Mouse (Mus musculus) neural tube, embryonic 11.5 days (tissue): ENCODE measurements around the gene Mfn2. TPM values are rescaled to one million over a fixed set of nuclear protein-coding genes. Genes with fewer than 3 reads are reported as not detected.

ENCODE experiments used
- ATAC-seq: fragments of 200-750 bp; cut with Nextera tagmentation; 2 replicates; pipeline ENCODE4 v1.8.0; 2017; ENCODE audit warnings: moderate number of reproducible peaks, mild to moderate bottlenecking, moderate TSS enrichment, moderate library complexity; ENCODE audit not compliant: insufficient read depth, low FRiP score, low TSS enrichment
- DNase-seq: peaks from one replicate; pipeline ENCODE4 v3.0.0-alpha.2; 2015; ENCODE audit warnings: low spot score
- H3K27ac ChIP-seq: fragments of 300-500 bp; sonication (generic); 2 replicates; pipeline ENCODE4 v1.5.1; 2014; ENCODE audit warnings: low read depth, mild to moderate bottlenecking, low read length
- H3K27me3 ChIP-seq: fragments of 300-500 bp; sonication (generic); 2 replicates; pipeline ENCODE4 v1.6.1; 2014; ENCODE audit warnings: mild to moderate bottlenecking, low read length, mixed read lengths; ENCODE audit not compliant: control insufficient read depth, insufficient read depth
- H3K36me3 ChIP-seq: fragments of 300-500 bp; sonication (generic); 2 replicates; pipeline ENCODE4 v1.6.1; 2014; ENCODE audit warnings: mild to moderate bottlenecking, low read length, moderate library complexity, mixed read lengths; ENCODE audit not compliant: control insufficient read depth, insufficient read depth
- H3K4me1 ChIP-seq: fragments of 300-500 bp; sonication (generic); 2 replicates; pipeline ENCODE4 v1.6.1; 2014; ENCODE audit warnings: low read length, mixed read lengths; ENCODE audit not compliant: control insufficient read depth, insufficient read depth
- H3K4me2 ChIP-seq: fragments of 300-500 bp; sonication (generic); 2 replicates; pipeline ENCODE4 v1.6.1; 2014; ENCODE audit warnings: low read depth, mild to moderate bottlenecking, moderate library complexity
- H3K4me3 ChIP-seq: fragments of 300-500 bp; sonication (generic); 2 replicates; pipeline ENCODE4 v1.5.1; 2014; ENCODE audit warnings: low read depth, low read length
- H3K9ac ChIP-seq: fragments of 300-500 bp; sonication (generic); 2 replicates; pipeline ENCODE4 v1.6.1; 2014; ENCODE audit warnings: mild to moderate bottlenecking, low read length
- H3K9me3 ChIP-seq: fragments of 300-500 bp; sonication (generic); 2 replicates; pipeline ENCODE4 v1.6.1; 2016; ENCODE audit warnings: low read length; ENCODE audit not compliant: control insufficient read depth
- WGBS: fragments of 180-500 bp; shearing (Covaris S2); extraction: QIAGEN DNeasy Blood & Tissue Kit; methylation state at CpG from one replicate; pipeline ENCODE4 v1.1.7; 2014; 5-methylcytosine and 5-hydroxymethylcytosine counted together
- polyA plus RNA-seq: library from polyadenylated mRNA; unstranded; fragments of >200 nt; fragmentation: Nextera tagmentation; extraction: Ambion mirVana; gene quantifications from 2 replicates; pipeline ENCODE4 v1.2.1, GENCODE M21; 2014

The Mfn2 gene
- polyA plus RNA-seq, 1 experiment from 2014 or later: 50.0 TPM

- DNase-seq (no peak), ATAC-seq (no peak)
- Histone ChIP-seq H3K9ac (no peak overlapping the region), H3K27me3 (no peaks in the 10 kb centered on the region), H3K4me2 (no peak overlapping the region), H3K27ac (no peak overlapping the region), H3K4me3 (no peak overlapping the region), H3K9me3 (no peaks in the 10 kb centered on the region), H3K36me3 (no peaks in the 10 kb centered on the region), H3K4me1 (no peaks in the 10 kb centered on the region)
- 74% methylated on average over 7 of the region's 7 CpGs for WGBS
These were observed 24.0 kb upstream of the Mfn2 start for GRCm38 (mm10) chr4:147928540-147928939.

GRCm38 (mm10) chr4:147928136-147928535 lies 23.6 kb upstream of the Mfn2 start:
- no peak overlapping the region for H3K4me3 ChIP-seq
- H3K9ac ChIP-seq: no peak overlapping the region
- DNase-seq: no peak
- WGBS: 18% methylated on average over 9 of the region's 9 CpGs
- no peak overlapping the region for H3K4me2 ChIP-seq
- no peaks in the 10 kb centered on the region for H3K4me1 ChIP-seq
- no peaks in the 10 kb centered on the region for H3K36me3 ChIP-seq
- no peaks in the 10 kb centered on the region for H3K27me3 ChIP-seq
- no peak overlapping the region for H3K27ac ChIP-seq
- no peak for ATAC-seq
- H3K9me3 ChIP-seq: no peaks in the 10 kb centered on the region

GRCm38 (mm10) chr4:147927705-147928104 lies 23.2 kb upstream of the Mfn2 start:
- ATAC-seq: no peak
- no peaks in the 10 kb centered on the region for H3K27me3 ChIP-seq
- WGBS: 40% methylated on average over 8 of the region's 8 CpGs
- no peak overlapping the region for H3K4me3 ChIP-seq
- H3K36me3 ChIP-seq: no peaks in the 10 kb centered on the region
- H3K27ac ChIP-seq: no peak overlapping the region
- H3K9ac ChIP-seq: no peak overlapping the region
- H3K4me2 ChIP-seq: no peak overlapping the region
- no peak for DNase-seq
- H3K9me3 ChIP-seq: no peaks in the 10 kb centered on the region
- no peaks in the 10 kb centered on the region for H3K4me1 ChIP-seq

GRCm38 (mm10) chr4:147922341-147922740 lies 17.8 kb upstream of the Mfn2 start:
- no peak overlapping the region for H3K27ac ChIP-seq
- no peak for ATAC-seq
- WGBS: 84% methylated on average over 11 of the region's 11 CpGs

GRCm38 (mm10) chr4:147920973-147921372 lies 16.5 kb upstream of the Mfn2 start:
- H3K4me1 ChIP-seq: no peaks in the 10 kb centered on the region
- WGBS: 28% methylated on average over 10 of the region's 10 CpGs
- H3K36me3 ChIP-seq: no peaks in the 10 kb centered on the region
- H3K9ac ChIP-seq: no peak overlapping the region
- no peaks in the 10 kb centered on the region for H3K27me3 ChIP-seq
- DNase-seq (no peak), ATAC-seq (no peak)
- no peak overlapping the region for H3K27ac ChIP-seq
- H3K9me3 ChIP-seq: no peaks in the 10 kb centered on the region
- H3K4me2 ChIP-seq: no peak overlapping the region
- H3K4me3 ChIP-seq: no peak overlapping the region

More at GRCm38 (mm10) chr4:147922341-147922740, 17.8 kb upstream of the Mfn2 start:
- Histone ChIP-seq H3K9me3 (no peaks in the 10 kb centered on the region), H3K4me3 (no peak overlapping the region), H3K4me1 (no peaks in the 10 kb centered on the region), H3K4me2 (no peak overlapping the region), H3K27me3 (no peaks in the 10 kb centered on the region), H3K36me3 (no peaks in the 10 kb centered on the region), H3K9ac (no peak overlapping the region)
- DNase-seq: no peak

GRCm38 (mm10) chr4:147918459-147919121 lies 14.1 kb upstream of the Mfn2 start:
- no peak overlapping the region for H3K4me3 ChIP-seq
- H3K4me2 ChIP-seq: no peak overlapping the region
- H3K36me3 ChIP-seq: no peaks in the 10 kb centered on the region; the same call in 1 of the 2 replicates
- H3K9me3 ChIP-seq: no peaks in the 10 kb centered on the region
- WGBS: 62% methylated on average over 7 of the region's 7 CpGs
- no peaks in the 10 kb centered on the region for H3K4me1 ChIP-seq
- H3K27me3 ChIP-seq: no peaks in the 10 kb centered on the region
- H3K27ac ChIP-seq: no peak overlapping the region
- DNase-seq: peak; percentile 32
- no peak overlapping the region for H3K9ac ChIP-seq
- no peak for ATAC-seq

GRCm38 (mm10) chr4:147909486-147909885 lies 5.0 kb upstream of the Mfn2 start:
- Histone ChIP-seq H3K27ac (no peak overlapping the region), H3K9me3 (no peaks in the 10 kb centered on the region), H3K36me3 (no peaks in the 10 kb centered on the region; the same call in 1 of the 2 replicates), H3K27me3 (no peaks in the 10 kb centered on the region), H3K9ac (no peak overlapping the region), H3K4me1 (0 out of 2 replicates have a peak, but pooled peaks cover 2% of the 10 kb centered on the region), H3K4me2 (no peak overlapping the region), H3K4me3 (no peak overlapping the region)
- ATAC-seq: no peak
- no peak for DNase-seq
- 92% methylated on average over 5 of the region's 5 CpGs for WGBS

- 87% methylated on average over 5 of the region's 5 CpGs for WGBS
- H3K9me3 ChIP-seq: no peaks in the 10 kb centered on the region
These were observed 1.7 kb upstream of the Mfn2 start for GRCm38 (mm10) chr4:147906230-147906629.

GRCm38 (mm10) chr4:147905090-147905659 lies 671 bp upstream of the Mfn2 start:
- H3K9ac ChIP-seq: peak overlapping the region; percentile 72; the same call in 1 of the 2 replicates
- no peak overlapping the region for H3K27ac ChIP-seq
- peaks cover 6% of the 10 kb centered on the region for H3K4me1 ChIP-seq
- H3K4me3 ChIP-seq: peak overlapping the region; percentile 69
- H3K4me2 ChIP-seq: peak overlapping the region; percentile 52
- ATAC-seq (peak; percentile 23; the same call in 1 of the 2 replicates), DNase-seq (no peak)
- peaks cover under 1% of the 10 kb centered on the region; the same call in 1 of the 2 replicates for H3K36me3 ChIP-seq
- no peaks in the 10 kb centered on the region for H3K27me3 ChIP-seq
- WGBS: 7% methylated on average over 8 of the region's 8 CpGs
- H3K9me3 ChIP-seq: no peaks in the 10 kb centered on the region

More at GRCm38 (mm10) chr4:147906230-147906629, 1.7 kb upstream of the Mfn2 start:
- DNase-seq (no peak), ATAC-seq (no peak)
- H3K4me2 ChIP-seq: no peak overlapping the region
- peaks cover 6% of the 10 kb centered on the region for H3K4me1 ChIP-seq
- no peaks in the 10 kb centered on the region for H3K27me3 ChIP-seq
- no peak overlapping the region for H3K27ac ChIP-seq
- H3K4me3 ChIP-seq: no peak overlapping the region
- H3K9ac ChIP-seq: no peak overlapping the region
- no peaks in the 10 kb centered on the region; the same call in 1 of the 2 replicates for H3K36me3 ChIP-seq
